Mouse (Mus musculus) stomach, embryonic 14.5 days (tissue): ENCODE results near the gene Slco2a1. TPM values are rescaled to one million over a fixed set of nuclear protein-coding genes. Genes with fewer than 3 reads are reported as not detected.

Source experiments
- ATAC-seq: fragments of 200-750 bp; cut with Nextera tagmentation; 2 replicates; pipeline ENCODE4 v1.8.0; 2017; ENCODE audit warnings: low read depth, moderate TSS enrichment; ENCODE audit not compliant: insufficient number of reproducible peaks, insufficient read depth, low FRiP score
- H3K27ac ChIP-seq: fragments of 300-500 bp; sonication (generic); 2 replicates; pipeline ENCODE4 v1.5.1; 2014; ENCODE audit warnings: mild to moderate bottlenecking, low read length, moderate library complexity, mixed read lengths
- H3K27me3 ChIP-seq: fragments of 300-500 bp; sonication (generic); 2 replicates; pipeline ENCODE4 v1.6.1; 2014; ENCODE audit warnings: low read length, control low read depth, mixed read lengths; ENCODE audit not compliant: control insufficient read depth, insufficient read depth
- H3K36me3 ChIP-seq: fragments of 300-500 bp; sonication (generic); 2 replicates; pipeline ENCODE4 v1.6.1; 2014; ENCODE audit warnings: mild to moderate bottlenecking, control low read depth, low read length, moderate library complexity, mixed read lengths; ENCODE audit not compliant: control insufficient read depth, insufficient read depth
- H3K4me1 ChIP-seq: fragments of 300-500 bp; sonication (generic); 2 replicates; pipeline ENCODE4 v1.6.1; 2014; ENCODE audit warnings: low read length, control low read depth, mixed read lengths; ENCODE audit not compliant: control insufficient read depth, insufficient read depth
- H3K4me2 ChIP-seq: fragments of 300-500 bp; sonication (generic); replicated peaks from 2 replicates; pipeline ENCODE4 v1.6.1; 2014; ENCODE audit warnings: low read depth, low read length, control low read depth
- H3K4me3 ChIP-seq: fragments of 300-500 bp; sonication (generic); 2 replicates; pipeline ENCODE4 v1.5.1; 2014; ENCODE audit warnings: low read depth, low read length, control low read depth
- H3K9ac ChIP-seq: fragments of 300-500 bp; sonication (generic); replicated peaks from 2 replicates; pipeline ENCODE4 v1.6.1; 2014; ENCODE audit warnings: low read depth, mild to moderate bottlenecking, control low read depth, low read length, moderate library complexity, mixed read lengths
- H3K9me3 ChIP-seq: fragments of 300-500 bp; sonication (generic); 2 replicates; pipeline ENCODE4 v1.6.1; 2016; ENCODE audit warnings: low read depth, low read length, control low read depth; ENCODE audit not compliant: control insufficient read depth
- WGBS: fragments of 180-500 bp; shearing (Covaris S2); extraction: QIAGEN DNeasy Blood & Tissue Kit; methylation state at CpG from one replicate; pipeline ENCODE4 v1.1.7; 2014; 5-methylcytosine and 5-hydroxymethylcytosine counted together
- polyA plus RNA-seq: library from polyadenylated mRNA; unstranded; fragments of >200 nt; fragmentation: Nextera tagmentation; extraction: Ambion mirVana; gene quantifications from 2 replicates; pipeline ENCODE4 v1.2.1, GENCODE M21; 2014

Gene Slco2a1
- polyA plus RNA-seq, 1 experiment from 2014 or later = 9.1 TPM

GRCm38 (mm10) chr9:103110727-103111501 is 122.4 kb downstream of the Slco2a1 start:
- no peak overlapping the region for H3K27ac ChIP-seq
- H3K9ac ChIP-seq = no peak overlapping the region
- WGBS = 15% methylated on average over 18 of the region's 18 CpGs
- H3K36me3 ChIP-seq = no peaks in the 10 kb centered on the region
- ATAC-seq = no peak
- peak overlapping the region; percentile 61 for H3K4me3 ChIP-seq
- H3K9me3 ChIP-seq = no peaks in the 10 kb centered on the region
- H3K4me2 ChIP-seq = peak overlapping the region; percentile 97
- 0 out of 2 replicates have a peak, but pooled peaks cover 7% of the 10 kb centered on the region for H3K4me1 ChIP-seq
- peaks cover 32% of the 10 kb centered on the region for H3K27me3 ChIP-seq

- Histone ChIP-seq H3K4me2 (peak within 1 kb of the TSS; percentile 97), H3K27me3 (peaks cover 32% of the 10 kb centered on the region), H3K27ac (no peak within 1 kb of the TSS), H3K4me1 (0 out of 2 replicates have a peak, but pooled peaks cover 7% of the 10 kb centered on the region), H3K9me3 (no peaks in the 10 kb centered on the region), H3K36me3 (no peaks in the 10 kb centered on the region), H3K9ac (peak within 1 kb of the TSS; percentile 36; the same call in 1 of the 2 replicates), H3K4me3 (peak within 1 kb of the TSS; percentile 61)
- ATAC-seq = peak; percentile 51
- WGBS = under 1% methylated on average over 45 of the region's 81 CpGs
Measured at GRCm38 (mm10) chr9:103111621-103112470, 123.3 kb downstream of the Slco2a1 start, which contains the start of gene Rab6b. TSS of gene Rab6b (plus strand) at chr9:103111787.

GRCm38 (mm10) chr9:103112471-103113271 is 124.2 kb downstream of the Slco2a1 start:
- no peaks in the 10 kb centered on the region for H3K9me3 ChIP-seq

GRCm38 (mm10) chr9:103113351-103113750 is 124.8 kb downstream of the Slco2a1 start:
- Histone ChIP-seq H3K9ac (no peak overlapping the region), H3K4me3 (no peak overlapping the region), H3K27ac (no peak overlapping the region), H3K4me1 (0 out of 2 replicates have a peak, but pooled peaks cover 7% of the 10 kb centered on the region), H3K36me3 (no peaks in the 10 kb centered on the region), H3K9me3 (no peaks in the 10 kb centered on the region), H3K27me3 (peaks cover 32% of the 10 kb centered on the region), H3K4me2 (no peak overlapping the region)
- no peak for ATAC-seq
- 41% methylated on average over 10 of the region's 11 CpGs for WGBS

More at GRCm38 (mm10) chr9:103112471-103113271, 124.2 kb downstream of the Slco2a1 start:
- Histone ChIP-seq H3K4me3 (peak overlapping the region; percentile 61), H3K4me2 (peak overlapping the region; percentile 97), H3K27me3 (peaks cover 32% of the 10 kb centered on the region), H3K27ac (no peak overlapping the region), H3K36me3 (no peaks in the 10 kb centered on the region), H3K4me1 (0 out of 2 replicates have a peak, but pooled peaks cover 7% of the 10 kb centered on the region), H3K9ac (peak overlapping the region; percentile 36; the same call in 1 of the 2 replicates)
- under 1% methylated on average over 35 of the region's 35 CpGs for WGBS
- ATAC-seq = peak; percentile 68

- Histone ChIP-seq H3K9me3 (no peaks in the 10 kb centered on the region), H3K9ac (no peak overlapping the region), H3K4me2 (no peak overlapping the region), H3K4me1 (0 out of 2 replicates have a peak, but pooled peaks cover 7% of the 10 kb centered on the region), H3K27me3 (peaks cover 32% of the 10 kb centered on the region), H3K27ac (no peak overlapping the region), H3K36me3 (no peaks in the 10 kb centered on the region), H3K4me3 (no peak overlapping the region)
- ATAC-seq = no peak
- WGBS = 53% methylated on average over 8 of the region's 8 CpGs
Measured at GRCm38 (mm10) chr9:103114326-103114725, 125.8 kb downstream of the Slco2a1 start.

GRCm38 (mm10) chr9:103114901-103115300 is 126.4 kb downstream of the Slco2a1 start:
- Histone ChIP-seq H3K27me3 (peaks cover 31% of the 10 kb centered on the region), H3K4me3 (no peak overlapping the region), H3K36me3 (no peaks in the 10 kb centered on the region), H3K27ac (no peak overlapping the region), H3K9me3 (no peaks in the 10 kb centered on the region), H3K4me2 (no peak overlapping the region), H3K9ac (no peak overlapping the region), H3K4me1 (0 out of 2 replicates have a peak, but pooled peaks cover 7% of the 10 kb centered on the region)
- no peak for ATAC-seq
- 88% methylated on average over 13 of the region's 13 CpGs for WGBS

GRCm38 (mm10) chr9:103116941-103117340 is 128.4 kb downstream of the Slco2a1 start:
- Histone ChIP-seq H3K9me3 (no peaks in the 10 kb centered on the region), H3K4me1 (0 out of 2 replicates have a peak, but pooled peaks cover 7% of the 10 kb centered on the region), H3K4me3 (no peak overlapping the region), H3K9ac (no peak overlapping the region), H3K27me3 (peaks cover 18% of the 10 kb centered on the region), H3K27ac (no peak overlapping the region), H3K4me2 (no peak overlapping the region), H3K36me3 (no peaks in the 10 kb centered on the region)
- ATAC-seq = no peak
- 80% methylated on average over 4 of the region's 4 CpGs for WGBS
